Mouse (Mus musculus) CH12F3 (cell line): ENCODE measurements around the gene Nptn.

Source experiments
- in situ Hi-C: fragments of 300-500 bp; cut with MboI; formaldehyde crosslinking; loops from 2 replicates; pipeline ENCODE4 v1.14.3; 2020; ENCODE audit warnings: low sequenced_read_pairs

The Nptn gene

GRCm38 (mm10) chr9:58581958-58582540 lies at the start of gene Nptn:
Nptn (plus strand) TSS chr9:58582240.
- in situ Hi-C loops, result no loop called here

- in situ Hi-C loops, result loop anchor here (25.0 kb wide), 1 partner anchor 354 kb away; no protein-coding TSS in a partner anchor
Observed at GRCm38 (mm10) chr9:58533322-58533721, 48.7 kb upstream of the Nptn start.

DNA sequence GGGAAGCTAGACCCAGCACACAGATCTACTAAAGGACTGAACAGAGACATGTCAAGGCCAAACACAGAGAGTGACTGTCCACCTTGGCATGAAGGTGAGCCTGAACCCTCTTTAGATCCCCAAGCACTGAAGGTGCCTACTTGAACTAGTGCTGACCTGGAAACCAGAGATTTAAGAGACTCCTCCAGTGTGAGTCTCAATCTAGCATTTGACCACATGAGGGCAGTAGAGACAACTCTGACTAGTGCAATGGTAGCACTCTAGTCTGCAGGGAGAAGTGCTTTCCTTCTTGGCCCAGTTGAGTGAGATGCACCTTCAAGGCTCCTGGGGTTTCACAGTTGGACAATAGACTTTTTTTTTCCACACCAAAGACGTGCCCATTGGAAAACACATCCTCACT lies 47.3 kb upstream of the Nptn start:
- in situ Hi-C loops, result loop anchor here (25.0 kb wide), 1 partner anchor 353 kb away; no protein-coding TSS in a partner anchor

DNA sequence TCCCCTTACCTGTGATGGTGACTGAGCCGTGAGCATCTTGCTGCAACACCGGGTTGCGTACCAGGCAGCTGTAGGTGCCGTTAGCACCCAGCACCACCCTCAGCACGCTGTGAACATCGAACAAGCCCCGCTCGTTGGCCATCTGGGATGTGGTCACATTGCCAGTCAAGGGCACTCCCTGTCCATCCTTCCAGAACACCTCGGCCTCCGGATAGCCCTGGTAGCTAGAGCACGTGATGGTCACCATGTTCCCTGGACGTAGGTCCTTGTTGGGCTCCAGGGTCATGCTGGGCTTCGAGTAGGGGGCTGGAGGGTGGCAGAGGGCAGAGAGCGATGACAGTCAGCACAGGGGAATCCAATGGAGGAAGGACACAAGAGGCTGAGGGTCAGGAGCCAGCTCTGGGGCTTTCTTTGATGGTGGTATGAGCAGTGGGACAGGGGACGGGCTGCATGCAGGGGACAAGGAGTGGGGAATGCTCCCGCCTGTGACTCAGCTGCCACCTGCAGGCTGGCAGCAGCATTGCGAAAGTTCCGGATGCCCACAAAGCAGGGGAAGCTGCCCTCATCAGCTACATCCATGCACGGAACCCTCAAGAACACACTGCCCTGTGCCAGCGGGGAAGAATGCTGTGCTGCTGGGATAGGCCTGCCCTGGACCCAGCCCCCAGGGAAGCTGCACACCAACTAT lies 46.4 kb upstream of the Nptn start:
- in situ Hi-C loops, result loop anchor here (25.0 kb wide), 1 partner anchor 352 kb away; no protein-coding TSS in a partner anchor

DNA sequence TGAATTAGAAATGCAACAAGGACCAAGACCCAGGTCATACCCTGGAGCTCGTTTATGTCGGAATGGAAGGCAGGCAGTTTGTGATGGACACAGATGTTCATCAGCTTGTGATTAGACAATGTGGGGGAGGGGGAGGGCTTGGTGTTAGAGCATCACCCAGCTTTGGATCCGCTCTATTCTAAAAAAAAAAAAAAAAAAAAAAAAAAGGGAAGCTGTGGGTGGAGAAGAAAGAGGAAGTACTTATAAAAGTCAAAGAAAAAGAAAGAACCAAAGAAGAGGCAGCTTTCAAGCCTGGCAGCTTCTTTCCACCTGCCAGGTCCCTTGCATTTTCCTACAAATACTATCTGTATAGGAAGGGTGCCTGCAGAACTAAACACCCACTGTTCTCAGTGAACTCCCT lies 44.3 kb upstream of the Nptn start:
- in situ Hi-C loops, result loop anchor here (25.0 kb wide), 1 partner anchor 350 kb away; no protein-coding TSS in a partner anchor

DNA sequence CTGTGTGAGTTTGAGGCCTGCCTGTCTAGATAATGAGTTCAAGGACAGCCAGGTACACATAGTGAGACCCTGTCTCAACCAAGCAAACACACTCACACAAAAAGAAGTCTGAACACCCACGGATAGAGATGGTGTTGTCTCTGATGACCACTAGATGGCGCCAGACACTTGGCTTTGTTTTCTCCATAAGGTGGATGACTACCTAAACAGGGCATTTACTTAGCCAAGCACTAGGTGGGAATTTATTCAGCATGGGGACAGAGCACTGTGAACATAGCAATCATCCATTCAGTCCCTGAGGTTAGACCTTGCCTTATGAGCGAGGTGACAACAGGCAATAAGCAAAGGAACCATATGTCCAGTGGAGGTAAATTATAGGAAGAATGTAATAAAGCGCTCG lies 42.2 kb upstream of the Nptn start:
- in situ Hi-C loops, result loop anchor here (10.0 to 25.0 kb wide), 2 partner anchors 115 to 347 kb away; no protein-coding TSS in a partner anchor

DNA sequence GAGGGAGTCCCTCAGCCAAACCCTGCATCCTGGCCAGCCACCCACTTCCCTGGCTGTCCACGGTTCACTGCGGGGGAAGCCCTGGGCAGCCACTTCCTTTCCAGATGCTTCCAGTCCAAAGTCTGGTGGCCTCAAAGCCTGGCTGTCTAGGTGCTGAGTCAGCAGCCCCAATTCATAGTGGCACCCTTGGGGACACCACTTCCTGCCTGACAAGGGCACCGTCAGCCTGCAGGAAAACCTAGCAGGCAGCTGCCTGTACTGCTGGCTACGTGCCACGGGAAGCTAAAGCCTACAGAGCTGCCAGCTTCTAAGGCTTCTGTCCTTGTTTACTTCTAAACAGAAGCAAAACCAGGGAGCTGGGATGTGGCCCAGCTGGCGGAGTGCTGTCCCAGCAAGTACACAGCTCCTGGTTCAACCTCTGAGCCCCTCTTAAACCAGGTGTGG lies 40.1 kb upstream of the Nptn start:
- in situ Hi-C loops, result loop anchor here (10.0 to 25.0 kb wide), 2 partner anchors 113 to 345 kb away; no protein-coding TSS in a partner anchor

- in situ Hi-C loops, result loop anchor here (10.0 to 25.0 kb wide), 2 partner anchors 110 to 342 kb away; no protein-coding TSS in a partner anchor
Observed at GRCm38 (mm10) chr9:58544879-58545324, 37.1 kb upstream of the Nptn start.

GRCm38 (mm10) chr9:58545428-58545827 lies 36.6 kb upstream of the Nptn start:
- in situ Hi-C loops, result loop anchor here (10.0 to 25.0 kb wide), 2 partner anchors 109 to 342 kb away; no protein-coding TSS in a partner anchor

DNA sequence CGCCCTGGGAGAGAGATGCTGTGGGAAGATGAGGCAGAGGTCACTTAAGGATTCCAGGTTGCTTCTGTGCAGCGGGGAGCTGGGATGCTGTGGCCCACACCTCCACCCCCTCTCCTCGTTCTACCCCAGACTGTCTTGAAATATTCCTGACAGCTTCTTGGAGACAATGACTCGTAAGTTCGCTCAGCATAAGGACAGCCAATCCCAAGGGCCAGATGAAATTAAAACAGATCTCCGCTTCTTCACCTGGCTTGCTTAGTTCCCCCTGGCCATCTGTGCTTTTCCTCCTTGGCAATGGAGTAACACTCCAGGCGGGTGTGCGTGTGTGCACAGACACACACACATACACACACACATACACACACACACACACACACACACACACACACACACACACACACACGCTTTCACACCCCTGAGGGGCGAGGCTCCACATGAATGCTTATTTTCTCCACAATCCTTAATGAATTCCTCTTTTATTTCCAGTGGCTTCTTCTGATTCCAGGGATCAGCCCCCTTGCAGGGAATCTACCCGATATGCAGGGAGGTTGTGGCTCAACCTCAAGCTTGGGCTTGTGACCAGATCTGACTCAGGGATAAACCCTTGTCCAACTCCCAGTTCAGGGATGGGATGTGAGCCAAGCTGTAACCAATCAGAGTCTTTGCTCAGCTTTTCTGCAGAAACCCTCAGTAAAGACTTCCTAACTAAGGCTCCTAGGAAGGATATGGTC lies 35.2 kb upstream of the Nptn start:
- in situ Hi-C loops, result loop anchor here (10.0 to 25.0 kb wide), 2 partner anchors 108 to 341 kb away; no protein-coding TSS in a partner anchor

GRCm38 (mm10) chr9:58548897-58549296 lies 33.1 kb upstream of the Nptn start:
- in situ Hi-C loops, result loop anchor here (10.0 to 25.0 kb wide), 2 partner anchors 106 to 338 kb away; no protein-coding TSS in a partner anchor

DNA sequence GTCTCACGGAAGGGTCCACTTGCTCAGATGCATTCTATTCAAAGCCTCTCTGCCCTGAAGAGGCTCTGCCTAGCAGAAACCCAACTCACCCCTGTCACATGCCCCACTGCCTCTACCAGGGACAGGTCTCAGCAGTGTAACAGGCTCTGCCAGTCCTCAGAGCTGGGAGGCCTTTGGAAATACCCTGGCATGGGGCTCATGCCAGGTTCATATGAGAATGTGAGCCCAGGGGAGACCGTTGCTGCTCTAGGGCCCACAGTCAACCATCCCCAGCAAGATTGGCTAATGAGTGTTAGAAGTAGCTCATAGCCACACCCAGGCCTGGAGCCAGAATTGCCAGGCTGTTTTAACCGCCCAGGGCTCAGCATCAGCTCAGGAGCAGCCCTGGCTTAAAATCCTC lies 32.3 kb upstream of the Nptn start:
- in situ Hi-C loops, result loop anchor here (10.0 to 25.0 kb wide), 2 partner anchors 105 to 338 kb away; no protein-coding TSS in a partner anchor

GRCm38 (mm10) chr9:58550928-58551327 lies 31.1 kb upstream of the Nptn start:
- in situ Hi-C loops, result no loop called here

DNA sequence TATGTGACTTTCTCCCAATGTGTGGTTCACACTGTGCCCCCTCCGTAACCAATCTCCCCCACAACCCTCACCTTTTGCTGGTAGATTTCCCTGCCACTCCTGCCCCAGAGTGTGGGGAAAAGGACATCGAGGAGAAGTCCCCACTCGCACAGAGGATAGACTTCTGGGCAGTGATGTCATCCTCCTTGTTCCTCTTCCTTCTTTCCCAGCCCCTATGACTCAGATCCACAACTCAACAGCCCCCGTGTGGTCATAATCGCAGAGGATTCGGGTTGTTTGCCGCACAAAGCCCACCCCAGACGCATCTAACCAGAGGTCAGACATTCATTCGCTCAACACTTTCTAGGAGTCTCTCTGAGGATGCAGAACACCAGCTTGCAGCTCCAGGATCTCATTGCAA lies 30.0 kb upstream of the Nptn start:
- in situ Hi-C loops, result no loop called here

DNA sequence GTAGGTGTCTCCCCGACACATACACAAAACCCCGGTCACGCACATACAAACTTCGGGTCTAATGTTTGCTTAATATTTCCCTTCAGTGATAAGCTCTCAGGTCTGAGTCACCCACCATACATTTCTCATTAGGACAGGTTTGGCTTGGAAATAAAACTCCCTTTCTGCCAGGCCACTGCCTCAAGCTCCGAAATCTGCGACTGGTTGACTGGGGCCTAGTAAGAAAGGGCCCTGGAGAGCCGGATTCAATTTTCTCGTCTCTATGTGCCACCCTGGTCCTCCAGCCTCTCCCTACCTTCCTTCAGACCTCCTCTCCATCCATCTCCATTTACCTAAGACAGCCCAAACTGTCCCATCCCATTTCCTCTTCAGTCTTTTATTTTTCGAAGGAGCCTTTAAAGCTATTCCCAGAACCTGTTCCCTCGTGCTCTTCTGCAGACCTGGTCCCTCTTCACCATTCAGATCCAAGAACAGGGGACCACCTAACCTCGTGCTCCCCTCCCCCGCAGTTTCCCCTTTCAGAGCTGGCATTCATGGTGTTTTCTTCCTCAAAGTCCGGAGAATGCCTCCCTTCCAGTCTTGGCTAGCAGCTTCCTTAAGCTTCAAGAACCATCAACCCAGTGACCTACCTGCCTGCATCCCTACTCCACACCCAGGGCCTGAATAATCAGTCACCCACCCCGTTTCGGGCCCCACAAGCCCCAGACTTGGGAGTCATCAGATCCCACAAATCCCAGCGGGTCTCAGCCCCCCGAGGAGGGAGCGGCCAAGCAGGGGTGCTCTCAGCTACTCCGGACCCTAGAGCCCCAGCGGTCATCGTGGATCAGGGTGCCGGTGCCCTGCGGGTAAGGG lies 27.8 kb upstream of the Nptn start:
- in situ Hi-C loops, result no loop called here

- in situ Hi-C loops, result no loop called here
Observed at GRCm38 (mm10) chr9:58554908-58555684, 26.9 kb upstream of the Nptn start, which contains the start of gene Cd276. Cd276 (minus strand) TSS chr9:58555437.

DNA sequence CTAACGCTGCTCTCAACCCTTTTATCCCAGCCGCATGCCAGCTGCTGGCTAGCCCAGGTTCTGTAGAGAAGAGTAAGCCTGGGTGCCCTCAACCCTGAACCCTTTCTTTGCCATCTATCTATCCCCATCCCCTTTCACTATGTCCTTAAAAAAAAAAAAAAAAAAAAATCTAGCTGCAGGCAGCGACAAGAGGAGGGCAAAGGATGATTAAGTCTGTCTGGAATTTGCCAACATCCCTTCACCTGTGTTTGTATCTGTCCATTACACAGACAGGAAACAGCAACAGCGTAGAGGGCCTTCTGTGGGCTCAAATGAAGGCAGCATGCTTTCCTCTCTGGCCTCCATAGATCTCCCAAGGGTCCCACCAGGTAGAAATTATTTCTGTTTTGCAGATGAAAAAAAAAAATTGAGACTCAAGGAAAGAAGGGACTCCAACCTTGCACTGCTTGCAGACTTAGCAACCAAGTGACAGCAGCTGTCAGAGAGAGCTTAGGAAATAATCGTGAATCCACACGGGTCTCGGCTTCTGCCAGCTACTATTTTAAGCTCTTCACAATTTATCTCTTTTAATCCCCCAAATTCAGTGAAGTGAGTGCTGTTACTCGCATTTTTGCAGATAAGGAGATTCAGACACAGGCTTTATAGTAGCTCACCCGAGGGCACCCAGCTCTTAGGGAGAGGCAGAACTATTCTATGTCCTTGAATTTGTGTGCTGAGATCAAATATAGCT lies 26.2 kb upstream of the Nptn start:
- in situ Hi-C loops, result no loop called here

GRCm38 (mm10) chr9:58556627-58557026 lies 25.4 kb upstream of the Nptn start:
- in situ Hi-C loops, result no loop called here
